10 mouse cellular contexts compared by ENCODE assay signal in the genomic region with DNA sequence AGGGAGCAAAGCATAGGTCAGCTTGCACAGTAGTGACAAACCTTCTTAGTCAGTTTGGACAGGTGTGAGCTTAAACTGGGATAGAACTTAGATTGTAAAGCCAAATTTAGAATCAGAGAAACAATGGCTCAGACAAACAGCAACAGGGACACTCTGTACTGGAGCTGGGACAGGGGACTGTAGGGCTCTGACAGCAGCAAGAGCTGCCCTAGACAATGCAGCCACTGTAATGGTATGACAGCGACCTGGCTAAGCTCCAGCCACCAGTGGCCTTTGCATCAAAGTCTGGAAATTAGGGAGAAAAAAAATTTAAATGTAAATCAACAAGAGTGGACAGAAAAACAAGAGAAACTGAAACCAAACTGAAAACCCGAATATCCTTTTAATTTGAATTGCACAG. TPM values are rescaled to one million over a fixed set of nuclear protein-coding genes. Genes with fewer than 3 reads are reported as not detected.
DNase-seq lines count a peak whose midpoint lies in the region; ATAC-seq and TF ChIP-seq lines count a peak whose summit lies in the region.
"Had no signal": no experiment of that assay in that cellular context is flagged by ENCODE, and none has a peak within 500 bp of the region (broad histone marks: within the 10 kb centered on the region; RNA-seq: fewer than 3 reads in every experiment).

No protein-coding gene starts in this region.

- peak; percentile 20 to 26 for DNase-seq in layer of hippocampus, adult 2 months (ENCODE audit: low spot score in 2 of 2)
- DNase-seq in layer of hippocampus, adult 9-10 months (ENCODE audit: low spot score) = no peak
- peak in 1 of 2 experiments; percentile 31 for DNase-seq in cerebellum, adult 2 months
- DNase-seq in heart, postnatal 14 days = peak; percentile 16 to 57
- no peak for DNase-seq in liver, postnatal 0 days

- H3K9me3 ChIP-seq in lung, embryonic 15.5 days = no peaks in the 10 kb centered on the region
- no peaks in the 10 kb centered on the region for H3K9me3 ChIP-seq in liver, postnatal 0 days (ENCODE audit: low read length)

- H3K27me3 ChIP-seq in cerebellum, adult 2 months (ENCODE audit: control insufficient read depth, insufficient read depth, low read length) = no peaks in the 10 kb centered on the region
- H3K27me3 ChIP-seq in lung, embryonic 15.5 days = no peaks in the 10 kb centered on the region
- no peaks in the 10 kb centered on the region for H3K27me3 ChIP-seq in liver, postnatal 0 days (ENCODE audit: insufficient read depth, low read length)

- intact Hi-C loops in heart, postnatal 14 days (cut with DNase I) = no loop called here

- WGBS in cerebellum, adult 2 months = 39% methylated on average over 2 of the region's 2 CpGs
- WGBS in lung, embryonic 15.5 days = 39% methylated on average over 2 of the region's 2 CpGs
- 45% methylated on average over 2 of the region's 2 CpGs for WGBS in liver, postnatal 0 days (ENCODE audit: insufficient replicate concordance)

- peak overlapping the region; percentile 76 for H3K27ac ChIP-seq in layer of hippocampus, adult 2 months
- peak overlapping the region; percentile 66; the same call in 1 of the 2 replicates for H3K27ac ChIP-seq in cerebellum, adult 2 months (ENCODE audit: insufficient read depth, low read length)
- no peak overlapping the region for H3K27ac ChIP-seq in lung, embryonic 15.5 days
- H3K27ac ChIP-seq in liver, postnatal 0 days (ENCODE audit: low read depth) = no peak overlapping the region

- TF ChIP-seq EP300 in liver, postnatal 0 days (IDR thresholded peaks at IDR 0.05; ENCODE audit: low read depth) = no peak

- no peak for TF ChIP-seq POLR2A in cerebellum, adult 2 months (IDR thresholded peaks at IDR 0.05; ENCODE audit: borderline replicate concordance, insufficient read depth, low read length)

- no peak for TF ChIP-seq CTCF in layer of hippocampus, adult 2 months (conservative IDR thresholded peaks at IDR 0.05)
- no peak for TF ChIP-seq CTCF in cerebellum, adult 2 months (IDR thresholded peaks at IDR 0.05; ENCODE audit: borderline replicate concordance, insufficient read depth, low read depth, low read length)
- TF ChIP-seq CTCF in liver, postnatal 0 days (IDR thresholded peaks at IDR 0.05; ENCODE audit: low read depth) = no peak

- peak overlapping the region; percentile 1; the same call in 1 of the 2 replicates for H3K4me2 ChIP-seq in lung, embryonic 15.5 days
- H3K4me2 ChIP-seq in liver, postnatal 0 days (ENCODE audit: low read depth, low read length) = no peak overlapping the region

- ATAC-seq in lung, embryonic 15.5 days (ENCODE audit: borderline replicate concordance, extremely low read depth, low FRiP score, low TSS enrichment) = peak; percentile 66; the same call in 1 of the 2 replicates
- no peak for ATAC-seq in activated CD4-positive, CD25-positive, alpha-beta regulatory T cell, adult 4 months
- ATAC-seq in granulocyte monocyte progenitor cell, adult 5-6 weeks (replicated peaks; ENCODE audit: poor library complexity, severe bottlenecking) = no peak
- ATAC-seq in liver, postnatal 0 days = no peak

- no peaks in the 10 kb centered on the region for H3K36me3 ChIP-seq in lung, embryonic 15.5 days
- no peaks in the 10 kb centered on the region for H3K36me3 ChIP-seq in liver, postnatal 0 days (replicated peaks; ENCODE audit: insufficient read depth, low read length)

- no peak overlapping the region for H3K9ac ChIP-seq in lung, embryonic 15.5 days
- H3K9ac ChIP-seq in liver, postnatal 0 days (replicated peaks) = no peak overlapping the region

- H3K4me3 ChIP-seq in layer of hippocampus, adult 2 months = no peak overlapping the region
- H3K4me3 ChIP-seq in cerebellum, adult 2 months (replicated peaks; ENCODE audit: insufficient read depth, low read depth, low read length) = no peak overlapping the region
- H3K4me3 ChIP-seq in lung, embryonic 15.5 days = no peak overlapping the region
- H3K4me3 ChIP-seq in liver, postnatal 0 days (ENCODE audit: low read depth, low read length) = no peak overlapping the region

- no peaks in the 10 kb centered on the region for H3K4me1 ChIP-seq in cerebellum, adult 2 months (ENCODE audit: control insufficient read depth, insufficient read depth, low read length)
- peaks cover 14% of the 10 kb centered on the region for H3K4me1 ChIP-seq in lung, embryonic 15.5 days
- no peaks in the 10 kb centered on the region; the same call in 1 of the 2 replicates for H3K4me1 ChIP-seq in liver, postnatal 0 days (ENCODE audit: insufficient read depth)

RNA-seq across cellular contexts. Expression of a gene that starts 53.2 kb away (rescaled TPM):
- under 1 TPM; 0.72 to 0.81 TPM for total RNA-seq in layer of hippocampus, adult 2 months (2021)
- 0.11 and 0.29 TPM in 2 replicates for polyA plus RNA-seq in cerebellum, adult 2 months (2012; rRNA removed)
- total RNA-seq in heart, postnatal 14 days (2021) = not detected
- polyA plus RNA-seq in lung, embryonic 15.5 days (2015; fragmentation: Nextera tagmentation; extraction: Ambion mirVana) = 0.74 TPM in 2 replicates
- 1 to 10 TPM; 2.4 to 4.3 TPM for polyA plus RNA-seq in activated CD4-positive, CD25-positive, alpha-beta regulatory T cell, adult 4 months (2017; shearing (Covaris generic))
- total RNA-seq in granulocyte monocyte progenitor cell, adult 5-6 weeks (2014; fragmentation: Nextera tagmentation) = not detected in 2 replicates
- total RNA-seq in granulocyte monocyte progenitor cell, adult 5-6 weeks (2017) = 0.05 and 1.2 TPM in 2 replicates
- polyA plus RNA-seq in liver, postnatal 0 days (2015; fragmentation: Nextera tagmentation; extraction: Ambion mirVana) = 0.13 and 0.21 TPM in 2 replicates
- total RNA-seq: liver, adult 2 months had no signal
- polyA plus RNA-seq: liver, adult 2 months; small intestine, adult 2 months had no signal

Comparison
In these comparisons a context has a peak if more than half of its experiments do, and no peak if none do; other contexts are left out.
1. DNase-seq: peak in layer of hippocampus, adult 2 months (2 of 2) and heart, postnatal 14 days (2 of 2); none in layer of hippocampus, adult 9-10 months (single experiment) and liver, postnatal 0 days (single experiment).
2. H3K27ac ChIP-seq: peak in layer of hippocampus, adult 2 months (single experiment) and cerebellum, adult 2 months (single experiment); none in lung, embryonic 15.5 days (single experiment) and liver, postnatal 0 days (single experiment).